Mouse (Mus musculus) thymus, adult 2 months (tissue): ENCODE results near the gene Med24. TPM values are rescaled to one million over a fixed set of nuclear protein-coding genes. Genes with fewer than 3 reads are reported as not detected.

Source experiments
- DNase-seq: peaks from one replicate; pipeline ENCODE4 v3.0.0; 2021
- H3K27ac ChIP-seq: fragments of 200-500 bp; 2 replicates; pipeline ENCODE4 v1.5.1; 2012; ENCODE audit warnings: low read length, control low read depth; ENCODE audit not compliant: control insufficient read depth, insufficient read depth
- H3K27me3 ChIP-seq: fragments of 200-500 bp; 2 replicates; pipeline ENCODE4 v1.6.1; 2012; ENCODE audit warnings: mild to moderate bottlenecking, low read length, moderate library complexity, mixed read lengths; ENCODE audit not compliant: control insufficient read depth, insufficient read depth
- H3K36me3 ChIP-seq: fragments of 200-500 bp; 2 replicates; pipeline ENCODE4 v1.6.1; 2012; ENCODE audit warnings: mild to moderate bottlenecking, low read length, moderate library complexity; ENCODE audit not compliant: control insufficient read depth, insufficient read depth
- H3K4me1 ChIP-seq: fragments of 200-500 bp; replicated peaks from 2 replicates; pipeline ENCODE4 v1.6.1; 2012; ENCODE audit warnings: low read length; ENCODE audit not compliant: control insufficient read depth, insufficient read depth
- H3K4me3 ChIP-seq: fragments of 200-500 bp; 2 replicates; pipeline ENCODE4 v1.5.1; 2012; ENCODE audit warnings: mild to moderate bottlenecking, low read length, control low read depth, moderate library complexity; ENCODE audit not compliant: control insufficient read depth, insufficient read depth
- CTCF ChIP-seq: fragments of 200-500 bp; IDR thresholded peaks from 2 replicates; pipeline ENCODE4 v1.5.1; 2012; ENCODE audit warnings: mild to moderate bottlenecking, control low read depth, low read length, moderate library complexity, borderline replicate concordance; ENCODE audit not compliant: control insufficient read depth, poor library complexity, insufficient read depth; ENCODE audit errors: extremely low read depth
- POLR2A ChIP-seq: fragments of 200-500 bp; IDR thresholded peaks from 2 replicates; pipeline ENCODE4 v1.6.1; 2012; ENCODE audit warnings: mild to moderate bottlenecking, low read length, control low read depth, moderate library complexity; ENCODE audit not compliant: control insufficient read depth, poor library complexity, insufficient read depth; ENCODE audit errors: extremely low read depth
- WGBS: fragments of 180-500 bp; shearing (Covaris S2); methylation state at CpG from one replicate; pipeline ENCODE4 v1.1.7; 2018; 5-methylcytosine and 5-hydroxymethylcytosine counted together
- polyA plus RNA-seq: library from polyadenylated mRNA; depleted of rRNA; stranded (reverse); fragments of >200 nt; gene quantifications from 2 replicates; pipeline ENCODE4 v1.2.3, GENCODE M21; 2012

Gene Med24
- polyA plus RNA-seq, 1 experiment, result 179 TPM

- Histone ChIP-seq H3K36me3 (no peaks in the 10 kb centered on the region), H3K4me3 (no peak overlapping the region), H3K27me3 (no peaks in the 10 kb centered on the region), H3K4me1 (peaks cover 6% of the 10 kb centered on the region), H3K27ac (no peak overlapping the region)
- no peak for DNase-seq
- 96% methylated on average over 12 of the region's 12 CpGs for WGBS
- TF ChIP-seq POLR2A (no peak), CTCF (no peak)
These were observed 27.5 kb upstream of the Med24 start for GRCm38 (mm10) chr11:98756711-98757110.

- no peaks in the 10 kb centered on the region for H3K36me3 ChIP-seq
- H3K4me1 ChIP-seq, result peaks cover 14% of the 10 kb centered on the region
- DNase-seq, result no peak
- H3K4me3 ChIP-seq, result no peak overlapping the region
- no peaks in the 10 kb centered on the region for H3K27me3 ChIP-seq
- TF ChIP-seq POLR2A (no peak), CTCF (no peak)
- 92% methylated on average over 6 of the region's 6 CpGs for WGBS
- no peak overlapping the region for H3K27ac ChIP-seq
These were observed 26.6 kb upstream of the Med24 start for GRCm38 (mm10) chr11:98755726-98756380.

GRCm38 (mm10) chr11:98754621-98755181, 25.5 kb upstream of the Med24 start:
- Histone ChIP-seq H3K36me3 (no peaks in the 10 kb centered on the region), H3K4me1 (peaks cover 21% of the 10 kb centered on the region), H3K27me3 (no peaks in the 10 kb centered on the region), H3K27ac (no peak overlapping the region), H3K4me3 (no peak overlapping the region)
- no peak for TF ChIP-seq POLR2A
- TF ChIP-seq CTCF, result peak; percentile 98
- DNase-seq, result peak; percentile 81
- WGBS, result 39% methylated on average over 7 of the region's 7 CpGs

GRCm38 (mm10) chr11:98754151-98754620, 25.0 kb upstream of the Med24 start:
- TF ChIP-seq CTCF, result no peak
- TF ChIP-seq POLR2A, result no peak
- Histone ChIP-seq H3K4me3 (no peak overlapping the region), H3K27me3 (no peaks in the 10 kb centered on the region), H3K36me3 (no peaks in the 10 kb centered on the region), H3K4me1 (peaks cover 22% of the 10 kb centered on the region), H3K27ac (no peak overlapping the region)
- no peak for DNase-seq
- WGBS, result 81% methylated on average over 9 of the region's 9 CpGs

DNA sequence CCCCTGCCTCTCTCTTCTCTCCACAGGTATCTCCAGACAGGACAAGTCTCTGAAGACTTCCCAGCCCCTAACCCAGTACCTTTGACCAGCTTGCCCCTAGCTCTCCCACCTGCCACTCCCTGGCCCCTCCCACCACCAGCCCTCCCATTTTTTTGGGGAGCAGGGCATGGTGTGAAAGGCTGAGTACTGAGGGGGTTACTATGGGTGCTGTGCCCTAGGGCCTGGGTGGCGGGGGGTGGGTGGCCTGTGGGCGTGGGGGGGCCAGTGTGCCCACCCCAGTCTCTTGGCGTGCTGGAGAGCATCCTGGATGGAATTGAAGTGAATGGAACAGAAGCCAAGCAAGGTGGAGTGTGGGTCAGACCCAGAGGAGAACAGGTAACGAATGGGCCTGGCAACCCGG, 24.0 kb upstream of the Med24 start:
- Histone ChIP-seq H3K27me3 (no peaks in the 10 kb centered on the region), H3K4me1 (peaks cover 31% of the 10 kb centered on the region), H3K36me3 (no peaks in the 10 kb centered on the region), H3K4me3 (no peak overlapping the region), H3K27ac (no peak overlapping the region)
- TF ChIP-seq CTCF (no peak), POLR2A (no peak)
- WGBS, result 98% methylated on average over 5 of the region's 5 CpGs
- DNase-seq, result no peak

- no peak for DNase-seq
- 88% methylated on average over 10 of the region's 10 CpGs for WGBS
- peaks cover 38% of the 10 kb centered on the region for H3K4me1 ChIP-seq
- TF ChIP-seq POLR2A, result no peak
- H3K4me3 ChIP-seq, result no peak overlapping the region
- H3K27ac ChIP-seq, result no peak overlapping the region
- no peaks in the 10 kb centered on the region for H3K36me3 ChIP-seq
- H3K27me3 ChIP-seq, result no peaks in the 10 kb centered on the region
These were observed 23.4 kb upstream of the Med24 start for GRCm38 (mm10) chr11:98752562-98753140.

GRCm38 (mm10) chr11:98751221-98751782, 22.1 kb upstream of the Med24 start:
- H3K27ac ChIP-seq, result no peak overlapping the region
- peaks cover 49% of the 10 kb centered on the region for H3K4me1 ChIP-seq
- no peak for DNase-seq
- 65% methylated on average over 6 of the region's 6 CpGs for WGBS
- H3K27me3 ChIP-seq, result no peaks in the 10 kb centered on the region
- H3K4me3 ChIP-seq, result no peak overlapping the region
- no peaks in the 10 kb centered on the region for H3K36me3 ChIP-seq
- TF ChIP-seq CTCF (no peak), POLR2A (no peak)
